Mouse (Mus musculus) mesoderm, embryonic 11.5 days (tissue): Measurements from ENCODE around the gene Zfp239.

Experiments
- DNase-seq: peaks from one replicate; pipeline ENCODE4 v3.0.0-alpha.2; 2012; ENCODE audit warnings: low read depth, low spot score

The Zfp239 gene

GRCm38 (mm10) chr6:117879408-117880115 is 17.7 kb downstream of the Zfp239 start:
- peak; percentile 99 for DNase-seq

GRCm38 (mm10) chr6:117880394-117880838 is 18.5 kb downstream of the Zfp239 start:
- no peak for DNase-seq

GRCm38 (mm10) chr6:117881229-117881628 is 19.3 kb downstream of the Zfp239 start:
- DNase-seq = no peak

GRCm38 (mm10) chr6:117881997-117882396 is 20.1 kb downstream of the Zfp239 start:
- no peak for DNase-seq

- DNase-seq = no peak
Measured at GRCm38 (mm10) chr6:117885943-117886342, 24.0 kb downstream of the Zfp239 start.

DNA sequence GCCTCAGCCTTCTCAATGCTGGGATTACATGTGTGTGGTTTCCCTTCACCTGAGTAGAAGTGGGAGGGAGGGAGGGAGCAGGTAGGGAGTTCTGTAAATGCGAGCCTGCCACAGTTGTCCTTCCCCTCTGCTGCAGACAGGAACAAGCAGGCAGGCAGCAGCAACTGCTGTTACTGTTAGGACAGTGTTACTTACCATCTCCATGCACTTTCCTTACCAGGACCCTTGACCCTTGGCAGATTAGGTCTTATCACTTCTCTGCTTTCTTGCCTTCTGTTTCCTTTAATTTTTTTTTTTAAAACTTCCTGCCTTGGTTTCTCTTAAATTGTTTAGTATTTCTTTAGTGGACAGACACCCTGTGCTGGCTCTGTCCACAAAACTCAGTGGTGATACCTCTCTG is 26.1 kb downstream of the Zfp239 start:
- no peak for DNase-seq

DNA sequence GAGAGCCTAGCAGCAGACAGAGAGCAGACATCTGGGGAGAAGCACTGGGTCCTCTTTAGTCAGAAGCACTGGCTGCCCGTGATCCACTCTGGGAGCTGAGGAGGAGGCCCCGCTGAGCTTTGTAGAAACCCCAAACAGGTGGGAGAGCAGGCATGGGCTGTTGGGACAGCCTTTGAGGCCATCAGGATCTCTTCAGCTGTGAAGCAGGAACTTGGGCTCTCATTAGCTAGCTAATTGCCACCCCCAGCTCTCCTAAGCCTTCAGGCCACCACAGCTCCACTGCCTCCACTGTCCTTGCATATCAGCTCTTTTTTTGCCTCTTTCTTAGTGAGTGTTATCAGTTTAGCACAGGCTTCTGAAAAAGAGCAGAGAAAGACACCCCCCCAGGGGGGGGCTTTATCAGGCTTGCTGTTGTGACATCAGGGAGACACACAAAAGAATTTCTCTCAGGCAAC is 26.8 kb downstream of the Zfp239 start:
- no peak for DNase-seq

- DNase-seq = no peak
Measured at GRCm38 (mm10) chr6:117890257-117890656, 28.4 kb downstream of the Zfp239 start.

- DNase-seq = no peak
Measured at GRCm38 (mm10) chr6:117891369-117892160, 29.7 kb downstream of the Zfp239 start.

DNA sequence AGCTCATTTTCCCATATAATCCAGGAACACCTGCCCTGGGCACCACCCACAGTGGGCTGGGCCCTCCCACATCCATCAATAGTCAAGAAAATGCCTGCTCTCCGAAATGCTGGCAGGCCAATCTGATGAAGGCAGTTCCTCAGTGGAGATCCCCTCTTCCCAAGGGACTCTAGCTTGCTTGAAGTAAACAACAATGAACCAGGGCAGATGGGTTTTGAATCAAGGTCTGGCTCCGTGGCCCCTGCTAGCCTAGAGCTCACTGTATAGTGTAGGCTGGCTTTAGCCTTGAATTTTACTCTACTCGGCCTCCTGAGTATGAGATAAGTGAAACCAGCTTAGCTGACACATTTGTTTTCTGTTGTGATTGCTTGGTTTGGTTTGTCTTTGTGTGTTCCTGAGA is 30.5 kb downstream of the Zfp239 start:
- no peak for DNase-seq

DNA sequence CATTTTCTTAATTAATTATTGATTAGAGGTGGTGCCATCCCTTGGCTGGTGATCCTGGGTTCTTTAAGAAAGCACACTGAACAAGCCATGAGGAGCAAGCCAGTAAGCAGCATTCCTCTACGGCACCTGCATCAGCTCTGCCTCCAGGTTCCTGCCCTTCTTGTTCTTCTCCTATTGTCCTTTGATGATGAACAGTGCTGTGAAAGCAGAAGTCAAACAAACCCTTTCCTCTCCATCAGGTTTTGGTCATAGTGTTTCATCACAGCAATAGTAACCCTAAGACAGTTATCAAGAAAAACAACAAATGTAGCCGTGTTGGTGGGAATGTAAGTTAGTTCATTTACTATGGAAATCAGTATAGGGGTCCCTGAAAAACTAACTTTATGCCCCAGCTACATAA is 31.5 kb downstream of the Zfp239 start:
- no peak for DNase-seq

DNA sequence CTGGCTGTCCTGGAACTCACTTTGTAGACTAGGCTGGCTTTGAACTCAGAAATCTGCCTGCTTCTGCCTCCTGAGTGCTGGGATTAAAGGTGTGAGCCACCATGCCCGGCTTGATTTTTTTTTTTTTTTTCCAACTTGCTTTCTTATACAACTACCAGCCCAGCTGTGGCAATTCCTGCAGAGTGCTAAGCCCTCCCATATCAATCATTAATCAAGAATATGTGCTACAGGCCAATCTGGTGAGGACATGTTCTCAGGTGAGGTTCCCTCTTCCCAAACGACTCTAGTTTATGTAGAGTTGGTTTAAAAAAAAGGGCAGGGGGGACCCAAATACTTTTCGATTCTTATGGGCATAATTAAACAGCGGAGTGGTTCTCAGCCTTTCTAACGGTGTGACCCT is 35.9 kb downstream of the Zfp239 start:
- DNase-seq = no peak

DNA sequence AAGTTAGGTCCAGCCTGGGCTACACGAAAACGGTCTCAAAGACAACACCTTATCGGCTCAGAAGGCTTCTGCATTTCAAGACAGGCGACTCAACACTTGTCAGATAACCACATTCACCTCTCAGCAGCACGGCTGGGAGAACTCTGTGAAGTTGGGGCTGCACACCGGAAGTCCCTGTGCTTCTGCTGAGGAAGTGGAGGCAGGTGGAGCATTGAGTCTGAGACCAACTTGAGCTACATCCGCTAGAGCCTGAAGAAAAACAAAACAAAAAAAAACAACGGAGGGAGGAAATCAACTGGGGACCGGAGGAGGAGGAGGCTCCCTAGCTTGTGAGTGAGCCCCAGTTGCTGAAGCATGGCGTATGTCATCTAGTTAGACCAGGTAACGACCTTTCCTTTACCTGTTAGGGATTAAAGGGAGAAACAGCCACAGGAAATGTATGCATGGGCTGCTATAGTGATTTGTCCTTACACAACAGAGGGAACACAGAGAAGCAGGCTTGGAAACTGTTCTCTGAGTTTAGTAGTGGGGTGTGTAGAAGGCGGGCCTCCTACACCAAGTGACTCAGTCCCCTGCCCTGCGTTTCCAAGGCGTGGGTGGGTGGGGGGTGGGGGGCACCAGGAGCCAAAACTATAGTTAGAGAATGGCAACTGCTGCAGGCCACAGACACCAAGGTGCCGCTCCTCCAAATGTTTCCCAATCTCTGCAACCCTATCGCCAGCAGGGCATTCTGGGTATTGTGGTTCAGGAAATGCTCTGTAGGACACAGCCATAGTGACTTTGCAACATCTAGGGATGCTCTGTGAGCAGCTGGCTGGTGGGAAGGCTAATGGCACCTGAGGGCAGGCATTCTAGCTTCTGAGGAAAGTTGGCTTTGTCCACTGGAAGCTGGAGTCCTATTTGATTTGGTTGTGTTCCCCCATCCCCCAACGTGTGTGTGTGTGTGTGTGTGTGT is 38.5 kb downstream of the Zfp239 start, which contains the start of gene Hnrnpf:
Hnrnpf (plus strand) TSS at position 199 of the 955 bp plus-strand sequence.
- no peak for DNase-seq

- no peak for DNase-seq
Measured at GRCm38 (mm10) chr6:117901510-117902402, 39.9 kb downstream of the Zfp239 start.

GRCm38 (mm10) chr6:117902556-117902955 is 40.7 kb downstream of the Zfp239 start:
- no peak for DNase-seq

GRCm38 (mm10) chr6:117903836-117904235 is 41.9 kb downstream of the Zfp239 start:
- no peak for DNase-seq

DNA sequence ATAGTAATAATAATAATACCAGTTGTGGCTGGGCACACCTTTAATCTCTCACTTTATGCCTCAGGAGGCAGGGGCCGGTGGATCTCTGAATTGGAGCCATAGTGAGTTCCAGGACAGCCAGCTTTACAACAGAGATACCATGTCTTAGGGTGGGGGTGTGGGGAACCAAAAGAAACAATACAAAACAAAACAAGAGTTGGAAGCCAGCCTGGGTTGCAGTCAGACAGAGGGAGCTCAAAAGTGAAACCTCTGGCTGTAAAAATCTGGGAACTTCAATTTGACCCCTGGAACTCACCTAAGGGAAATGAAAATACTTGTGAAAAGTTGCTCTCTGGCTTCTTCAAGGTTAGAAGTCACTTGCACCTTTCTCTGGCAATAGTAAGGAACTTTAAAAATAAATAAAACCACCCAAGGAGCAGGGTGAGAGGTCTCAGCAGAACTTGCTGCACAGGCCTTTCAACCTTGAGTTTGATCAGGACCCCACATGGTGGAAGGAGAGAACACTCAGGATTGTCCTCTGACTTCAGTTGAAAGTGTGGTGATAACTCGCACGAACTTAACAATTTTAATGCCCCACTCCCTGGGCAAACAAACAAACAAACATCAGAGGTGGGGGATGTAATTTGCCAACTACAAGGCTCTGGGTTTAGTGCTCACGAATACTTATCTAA is 43.5 kb downstream of the Zfp239 start:
- no peak for DNase-seq

DNA sequence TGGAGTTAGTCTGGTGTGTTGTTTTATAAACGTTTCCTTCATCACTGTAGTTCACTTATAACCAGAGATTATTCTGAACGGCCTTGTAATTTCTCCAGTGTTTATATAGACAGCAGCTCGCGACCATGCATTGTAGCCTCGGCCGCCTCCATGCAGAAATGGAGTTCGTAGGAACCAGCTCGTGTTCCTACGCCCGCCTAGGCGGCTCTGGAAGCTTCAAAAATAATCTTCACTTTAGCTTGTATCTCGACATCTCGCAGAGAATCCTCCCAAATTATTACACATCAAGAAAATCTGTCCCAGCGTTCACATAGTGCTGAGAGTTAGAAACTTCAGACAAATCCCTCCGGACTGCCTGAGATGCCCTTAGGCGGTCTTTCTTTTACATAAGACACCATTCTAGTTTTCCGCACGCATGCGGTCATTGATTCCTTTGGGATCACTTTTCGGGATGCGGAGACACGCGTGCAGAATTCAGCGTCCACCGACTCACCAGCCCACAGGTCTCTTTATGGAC is 44.2 kb downstream of the Zfp239 start:
- no peak for DNase-seq

GRCm38 (mm10) chr6:117906590-117907271 is 44.8 kb downstream of the Zfp239 start:
- DNase-seq = peak; percentile 99
